Mouse (Mus musculus): Measurements from ENCODE around the gene Man2b2. TPM values are rescaled to one million over a fixed set of nuclear protein-coding genes. Genes with fewer than 3 reads are reported as not detected.

Gene Man2b2
- 11.3 and 14.9 TPM in 2 replicates for polyA plus RNA-seq (2014; fragmentation: Nextera tagmentation; extraction: Ambion mirVana)

GRCm38 (mm10) chr5:36829913-36830879, at the start of gene Man2b2:
Man2b2 (minus strand) TSS chr5:36830653.
- 3% methylated on average over 46 of the region's 46 CpGs for WGBS
- no peaks in the 10 kb centered on the region for H3K27me3 ChIP-seq (ENCODE audit: insufficient read depth, low read length)
- H3K27ac ChIP-seq (ENCODE audit: low read depth), result no peak within 1 kb of the TSS
- H3K4me1 ChIP-seq (ENCODE audit: insufficient read depth), result no peaks in the 10 kb centered on the region
- peak; percentile 95 for TF ChIP-seq CTCF (IDR thresholded peaks at IDR 0.05; ENCODE audit: low read depth)
- peak within 1 kb of the TSS; percentile 46 for H3K4me3 ChIP-seq (ENCODE audit: low read depth, low read length)
- H3K9me3 ChIP-seq (ENCODE audit: low read depth, low read length), result no peaks in the 10 kb centered on the region
- peak within 1 kb of the TSS; percentile 64 for H3K4me2 ChIP-seq
- ATAC-seq (ENCODE audit: insufficient read depth) (peak; percentile 94), DNase-seq (peak; percentile 93)
- H3K9ac ChIP-seq, result peak within 1 kb of the TSS; percentile 54
- no peaks in the 10 kb centered on the region for H3K36me3 ChIP-seq (ENCODE audit: insufficient read depth)

DNA sequence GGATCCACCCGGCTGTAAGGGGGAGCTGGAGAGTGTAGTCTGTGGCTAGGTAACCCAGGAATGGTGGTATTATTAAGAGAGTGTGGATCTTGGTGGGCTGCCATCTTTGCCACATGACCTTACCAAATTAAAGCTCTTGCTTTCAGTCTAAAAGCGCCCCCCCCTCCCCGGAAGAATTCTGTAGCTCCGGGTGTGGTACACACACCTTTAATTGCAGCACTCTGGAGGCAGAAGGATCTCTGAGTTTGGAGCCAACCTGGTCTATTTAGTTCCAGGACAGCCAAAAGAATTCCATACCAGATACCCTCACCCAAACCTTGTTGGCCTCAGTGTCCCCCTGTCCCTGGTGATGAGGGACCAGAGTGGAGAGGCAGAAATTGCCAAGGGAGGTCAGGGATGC, 48.3 kb upstream of the Man2b2 start:
- WGBS, result 84% methylated on average over 4 of the region's 4 CpGs
- no peak overlapping the region for H3K9ac ChIP-seq
- no peaks in the 10 kb centered on the region for H3K36me3 ChIP-seq (ENCODE audit: insufficient read depth)
- no peak for TF ChIP-seq CTCF (IDR thresholded peaks at IDR 0.05; ENCODE audit: low read depth)
- no peaks in the 10 kb centered on the region for H3K4me1 ChIP-seq (ENCODE audit: insufficient read depth)
- H3K9me3 ChIP-seq (ENCODE audit: low read depth, low read length), result no peaks in the 10 kb centered on the region
- DNase-seq (no peak), ATAC-seq (ENCODE audit: insufficient read depth) (no peak)
- no peak overlapping the region for H3K4me2 ChIP-seq
- H3K4me3 ChIP-seq (ENCODE audit: low read depth, low read length), result no peak overlapping the region
- no peak overlapping the region for H3K27ac ChIP-seq (ENCODE audit: low read depth)
- no peaks in the 10 kb centered on the region for H3K27me3 ChIP-seq (ENCODE audit: insufficient read depth, low read length)

DNA sequence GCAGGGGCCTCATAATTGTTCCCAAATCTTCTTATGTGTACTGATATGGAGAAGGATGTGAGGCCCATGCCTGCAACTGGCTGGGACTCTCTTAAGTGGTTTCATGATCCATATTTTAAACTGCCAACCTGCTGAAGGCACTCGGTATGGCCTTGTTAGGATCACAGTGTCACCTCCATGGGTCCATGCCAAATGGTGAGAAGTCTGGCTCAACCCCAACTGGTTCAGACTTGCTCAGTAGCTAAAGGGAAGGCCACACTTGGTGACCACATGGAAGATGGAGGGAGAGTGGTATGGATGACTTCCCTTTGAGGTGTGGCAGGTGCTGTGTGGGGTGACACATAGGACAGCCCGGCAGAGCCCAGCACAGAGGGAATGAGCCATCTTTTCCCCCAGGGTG, 47.2 kb upstream of the Man2b2 start:
- H3K4me3 ChIP-seq (ENCODE audit: low read depth, low read length), result no peak overlapping the region
- H3K4me2 ChIP-seq, result no peak overlapping the region
- H3K36me3 ChIP-seq (ENCODE audit: insufficient read depth), result no peaks in the 10 kb centered on the region
- H3K9ac ChIP-seq, result no peak overlapping the region
- 66% methylated on average over 2 of the region's 2 CpGs for WGBS
- DNase-seq (no peak), ATAC-seq (ENCODE audit: insufficient read depth) (no peak)
- no peak overlapping the region for H3K27ac ChIP-seq (ENCODE audit: low read depth)
- TF ChIP-seq CTCF (IDR thresholded peaks at IDR 0.05; ENCODE audit: low read depth), result no peak
- H3K27me3 ChIP-seq (ENCODE audit: insufficient read depth, low read length), result peaks cover 1% of the 10 kb centered on the region
- no peaks in the 10 kb centered on the region for H3K9me3 ChIP-seq (ENCODE audit: low read depth, low read length)
- no peaks in the 10 kb centered on the region for H3K4me1 ChIP-seq (ENCODE audit: insufficient read depth)

DNA sequence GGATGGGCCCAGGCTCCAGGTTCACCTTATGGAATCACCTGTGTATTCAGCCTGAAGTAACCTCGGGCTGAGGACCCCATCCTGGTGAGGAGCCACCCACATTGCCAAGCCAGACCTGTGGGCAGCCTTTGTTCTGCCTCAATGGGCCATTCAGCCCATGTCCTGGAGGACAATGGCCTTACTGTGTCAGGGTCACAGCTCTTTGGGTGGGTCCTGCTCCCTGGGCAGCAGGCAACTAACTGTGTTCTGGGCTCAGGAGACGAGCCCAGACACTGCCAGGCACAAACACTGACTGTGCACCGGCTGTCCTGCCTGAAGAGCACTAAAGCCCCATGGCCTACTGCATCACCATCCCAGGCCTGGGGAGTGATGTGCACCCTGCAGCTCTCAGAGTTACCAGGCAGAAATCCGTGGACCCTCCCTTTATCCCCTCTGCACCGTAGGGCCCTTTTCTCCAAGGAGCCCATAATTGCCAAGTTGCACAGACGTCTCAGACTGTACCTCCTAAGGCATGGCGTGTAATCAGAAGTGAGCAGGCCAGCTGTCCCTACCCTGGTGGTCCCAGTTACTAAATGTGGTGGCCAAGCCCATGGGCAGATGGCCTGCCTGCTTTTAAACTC, 46.4 kb upstream of the Man2b2 start:
- no peaks in the 10 kb centered on the region for H3K4me1 ChIP-seq (ENCODE audit: insufficient read depth)
- no peaks in the 10 kb centered on the region for H3K36me3 ChIP-seq (ENCODE audit: insufficient read depth)
- no peak overlapping the region for H3K4me3 ChIP-seq (ENCODE audit: low read depth, low read length)
- H3K9ac ChIP-seq, result no peak overlapping the region
- WGBS, result 60% methylated on average over 7 of the region's 7 CpGs
- no peak overlapping the region for H3K4me2 ChIP-seq
- H3K27me3 ChIP-seq (ENCODE audit: insufficient read depth, low read length), result peaks cover 9% of the 10 kb centered on the region
- DNase-seq (no peak), ATAC-seq (ENCODE audit: insufficient read depth) (no peak)
- H3K27ac ChIP-seq (ENCODE audit: low read depth), result no peak overlapping the region
- no peak for TF ChIP-seq CTCF (IDR thresholded peaks at IDR 0.05; ENCODE audit: low read depth)
- H3K9me3 ChIP-seq (ENCODE audit: low read depth, low read length), result no peaks in the 10 kb centered on the region

- no peak overlapping the region for H3K9ac ChIP-seq
- 69% methylated on average over 4 of the region's 4 CpGs for WGBS
- no peak overlapping the region for H3K4me3 ChIP-seq (ENCODE audit: low read depth, low read length)
- ATAC-seq (ENCODE audit: insufficient read depth) (no peak), DNase-seq (no peak)
- no peak for TF ChIP-seq CTCF (IDR thresholded peaks at IDR 0.05; ENCODE audit: low read depth)
- no peak overlapping the region for H3K27ac ChIP-seq (ENCODE audit: low read depth)
- H3K27me3 ChIP-seq (ENCODE audit: insufficient read depth, low read length), result peaks cover 18% of the 10 kb centered on the region
- H3K9me3 ChIP-seq (ENCODE audit: low read depth, low read length), result no peaks in the 10 kb centered on the region
- H3K4me2 ChIP-seq, result no peak overlapping the region
- H3K4me1 ChIP-seq (ENCODE audit: insufficient read depth), result no peaks in the 10 kb centered on the region
- no peaks in the 10 kb centered on the region for H3K36me3 ChIP-seq (ENCODE audit: insufficient read depth)
Observed at GRCm38 (mm10) chr5:36875956-36876355, 45.5 kb upstream of the Man2b2 start.

DNA sequence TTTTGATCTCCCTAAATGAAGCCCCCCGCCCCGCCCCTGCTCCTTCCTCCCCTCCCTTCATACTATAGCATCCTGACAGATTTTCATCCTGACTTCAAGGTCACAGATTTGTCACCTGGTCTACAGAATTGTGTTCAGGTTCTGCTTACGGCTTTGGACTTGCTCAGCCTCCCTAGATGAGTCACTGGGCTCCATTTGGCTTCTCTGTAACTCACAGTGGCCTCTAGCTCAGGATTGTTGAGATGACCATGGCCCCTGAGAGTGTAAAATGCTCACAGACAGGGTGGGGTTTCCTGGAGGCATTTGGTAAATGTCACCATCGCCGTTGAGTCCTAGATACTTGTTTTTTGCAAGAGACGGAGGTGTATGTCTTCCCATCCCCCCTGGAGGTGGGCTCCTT, 40.5 kb upstream of the Man2b2 start:
- no peak for TF ChIP-seq CTCF (IDR thresholded peaks at IDR 0.05; ENCODE audit: low read depth)
- WGBS, result 69% methylated on average over 6 of the region's 6 CpGs

More for the DNA sequence above, 40.5 kb upstream of the Man2b2 start:
- H3K27me3 ChIP-seq (ENCODE audit: insufficient read depth, low read length), result peaks cover 69% of the 10 kb centered on the region
- no peaks in the 10 kb centered on the region for H3K9me3 ChIP-seq (ENCODE audit: low read depth, low read length)
- no peak overlapping the region for H3K4me2 ChIP-seq
- H3K4me3 ChIP-seq (ENCODE audit: low read depth, low read length), result no peak overlapping the region
- no peak overlapping the region for H3K27ac ChIP-seq (ENCODE audit: low read depth)
- ATAC-seq (ENCODE audit: insufficient read depth), result no peak
- no peak overlapping the region for H3K9ac ChIP-seq
- no peaks in the 10 kb centered on the region for H3K36me3 ChIP-seq (ENCODE audit: insufficient read depth)
- no peak for DNase-seq
- no peaks in the 10 kb centered on the region for H3K4me1 ChIP-seq (ENCODE audit: insufficient read depth)
